Mouse (Mus musculus) thymus, postnatal 25 days (tissue): ENCODE data around the gene Psma6.
A peak's percentile ranks its signal among the peaks of the same experiment; 100 is the strongest.
"Not testable (repeated sequence)": the region's sequence is repeated elsewhere in the genome, so short reads cannot be mapped to it uniquely, and the experiment has no call there.

Experiments used
- DNase-seq: peaks from one replicate; pipeline ENCODE4 v3.0.0; 2022

Psma6 gene

DNA sequence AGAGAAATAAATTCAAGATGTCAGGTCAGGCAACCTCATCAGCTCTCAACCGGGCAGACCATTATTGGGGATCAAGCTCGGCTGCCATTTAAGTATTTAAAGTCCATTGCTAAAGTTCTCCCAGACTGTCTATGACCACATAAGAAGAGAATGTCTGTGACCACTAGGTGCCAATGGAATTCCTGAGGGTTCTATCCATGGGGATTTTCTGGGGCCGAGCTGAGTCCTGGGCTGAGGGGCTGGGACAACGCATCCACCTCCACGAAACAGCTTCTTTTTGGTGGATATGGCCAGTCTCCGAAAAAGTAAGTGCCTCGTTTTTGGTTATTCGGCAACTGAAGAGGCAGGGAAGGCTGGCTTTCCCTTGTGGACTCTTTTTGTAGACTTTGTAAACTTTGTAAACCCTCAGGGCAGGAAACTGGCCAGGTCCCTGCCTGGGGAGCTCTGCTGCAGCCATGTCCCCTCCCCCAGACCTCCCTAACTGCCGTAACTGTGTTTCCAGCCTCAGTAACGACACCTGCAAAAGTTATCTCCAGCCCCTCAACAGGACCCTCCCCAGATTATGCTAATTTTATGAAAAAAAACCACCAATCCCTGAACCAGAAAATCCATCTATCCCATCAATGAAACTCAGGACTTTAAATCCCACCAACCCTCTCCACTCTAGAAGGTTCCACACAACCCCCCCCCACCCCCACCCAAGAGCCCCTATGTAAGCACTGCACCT, at the start of gene Psma6:
Psma6 (plus strand) TSS at position 200 of the 727 bp plus-strand sequence.
- peak; percentile 45 for DNase-seq

DNA sequence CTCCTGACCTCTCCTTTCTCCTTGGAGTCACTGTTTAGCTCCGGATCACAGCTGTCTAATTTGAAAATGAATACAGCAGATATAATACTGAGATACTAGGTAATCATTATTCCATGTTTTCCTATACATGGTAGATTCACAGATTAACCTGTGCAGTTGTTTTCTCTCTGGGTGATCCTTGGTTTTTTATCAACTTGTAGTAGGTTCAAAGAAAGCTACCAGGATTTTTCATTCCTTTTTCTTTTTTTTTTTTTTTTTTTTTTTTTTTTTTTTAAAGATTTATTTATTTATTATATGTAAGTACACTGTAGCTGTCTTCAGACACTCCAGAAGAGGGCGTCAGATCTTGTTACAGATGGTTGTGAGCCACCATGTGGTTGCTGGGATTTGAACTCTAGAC, 45.5 kb upstream of the Psma6 start:
- not testable (repeated sequence) for DNase-seq

DNA sequence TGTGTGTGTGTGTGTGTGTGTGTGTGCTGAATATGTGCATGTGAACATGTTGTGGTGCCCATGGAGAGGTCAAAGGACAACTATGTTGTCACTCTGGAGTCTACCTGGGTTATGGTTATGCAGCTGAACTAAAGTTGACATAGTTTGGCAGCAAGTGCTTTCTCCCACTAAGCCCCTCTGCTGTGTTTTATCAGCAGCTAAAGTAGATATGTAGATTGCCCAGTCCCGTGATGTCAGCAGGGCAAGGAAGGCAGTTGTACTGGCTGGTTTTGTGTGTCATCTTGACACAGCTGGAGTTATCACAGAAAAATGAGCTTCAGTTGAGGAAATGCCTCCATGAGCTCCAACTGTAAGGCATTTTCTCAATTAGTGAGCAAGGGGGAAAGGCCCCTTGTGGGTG, 41.0 kb upstream of the Psma6 start:
- DNase-seq = not testable (repeated sequence)

DNA sequence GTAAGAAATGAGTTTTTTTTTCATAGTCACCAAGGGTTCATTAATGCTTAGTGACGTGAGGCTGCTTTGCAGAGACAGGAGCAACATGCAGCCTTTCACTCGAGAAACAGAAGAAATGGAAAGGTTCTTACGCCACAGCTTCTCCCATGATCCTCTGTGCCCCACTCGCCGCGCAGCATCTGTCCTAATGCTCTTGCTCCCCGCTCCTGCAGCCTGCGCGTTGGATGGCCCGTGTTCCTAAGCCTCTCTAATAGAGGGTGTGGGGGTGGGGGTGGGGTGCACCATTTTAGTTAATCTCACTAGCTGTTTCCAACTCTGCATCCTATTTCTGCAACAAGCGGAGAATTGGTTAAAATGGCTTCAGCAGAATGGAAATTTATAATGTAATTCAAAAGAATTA, 40.0 kb upstream of the Psma6 start:
- no peak for DNase-seq

DNA sequence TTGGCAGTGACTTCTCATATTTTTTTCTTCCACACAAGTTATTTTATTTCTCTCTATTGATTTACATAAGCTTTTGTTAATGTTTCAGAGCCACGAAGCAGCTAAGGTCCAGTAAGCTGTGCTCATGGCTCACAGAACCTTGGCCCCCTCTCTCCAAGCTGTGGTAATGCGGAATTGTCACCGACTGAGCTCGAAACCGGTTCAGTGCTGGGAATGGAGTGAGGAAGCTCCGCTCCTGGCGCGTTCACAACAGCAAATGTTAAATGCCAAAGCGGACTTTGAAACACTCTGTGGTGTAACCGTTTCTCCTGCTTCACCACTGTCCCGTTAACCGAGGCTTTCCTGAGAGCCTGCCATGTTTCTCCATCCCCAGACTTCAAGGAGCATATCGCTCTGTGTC, 39.4 kb upstream of the Psma6 start:
- no peak for DNase-seq

DNA sequence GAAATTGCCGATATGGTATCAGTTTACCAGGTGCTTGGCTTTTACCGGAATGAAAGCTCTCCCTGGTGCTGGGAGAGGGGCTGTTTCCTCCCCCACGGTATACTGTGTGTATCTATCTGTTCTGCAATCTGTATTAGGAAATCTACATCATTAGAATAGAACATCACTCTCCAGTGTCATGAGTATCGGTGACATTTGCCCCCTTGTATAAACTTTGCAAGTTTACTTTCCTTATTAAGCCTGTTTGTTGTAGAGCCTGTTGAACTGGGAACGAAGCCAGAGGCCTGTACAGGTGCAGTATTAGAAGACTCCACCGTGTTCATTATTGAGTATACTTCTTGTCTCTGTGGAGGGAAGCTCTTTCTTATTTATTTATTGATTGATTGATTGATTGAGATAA, 30.6 kb upstream of the Psma6 start:
- DNase-seq = no peak

DNA sequence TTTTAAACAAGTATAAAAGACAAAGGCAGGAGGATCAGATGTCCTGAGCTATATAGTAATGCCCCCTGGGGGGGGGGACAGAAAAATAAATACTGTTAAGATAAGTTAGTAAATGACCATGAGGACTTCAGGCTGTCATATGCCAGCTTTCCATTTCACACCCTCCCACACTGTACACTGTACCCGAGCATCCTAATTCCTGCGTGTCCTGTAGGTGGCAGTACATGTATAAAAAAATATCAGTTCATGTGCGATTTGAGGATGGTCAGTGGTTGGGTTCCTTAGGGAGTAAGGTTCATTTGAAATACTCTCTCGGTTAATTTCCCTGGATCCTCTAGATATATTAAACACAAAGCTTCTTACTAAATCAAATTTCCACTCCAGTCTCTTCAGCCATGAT, 29.1 kb upstream of the Psma6 start:
- DNase-seq = peak; percentile 62

DNA sequence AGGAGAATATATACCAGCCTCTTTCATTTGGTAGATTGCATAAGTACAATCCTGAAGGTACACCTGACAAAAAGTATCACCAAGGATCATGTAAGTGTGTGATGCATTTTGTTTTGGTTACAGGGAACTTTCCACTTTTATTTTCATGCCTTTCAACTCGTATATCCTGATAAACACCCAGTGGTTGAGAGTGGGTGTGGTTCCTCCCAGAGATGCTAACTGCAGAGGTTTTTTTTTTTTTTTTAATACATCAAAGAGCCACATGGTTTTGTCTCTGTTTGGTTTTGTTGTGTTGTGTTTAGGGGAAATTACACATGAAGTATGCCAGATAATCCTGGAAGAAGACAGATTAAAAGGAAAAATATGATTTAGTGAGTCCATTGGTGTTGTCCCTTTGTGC, 26.7 kb upstream of the Psma6 start:
- no peak for DNase-seq

DNA sequence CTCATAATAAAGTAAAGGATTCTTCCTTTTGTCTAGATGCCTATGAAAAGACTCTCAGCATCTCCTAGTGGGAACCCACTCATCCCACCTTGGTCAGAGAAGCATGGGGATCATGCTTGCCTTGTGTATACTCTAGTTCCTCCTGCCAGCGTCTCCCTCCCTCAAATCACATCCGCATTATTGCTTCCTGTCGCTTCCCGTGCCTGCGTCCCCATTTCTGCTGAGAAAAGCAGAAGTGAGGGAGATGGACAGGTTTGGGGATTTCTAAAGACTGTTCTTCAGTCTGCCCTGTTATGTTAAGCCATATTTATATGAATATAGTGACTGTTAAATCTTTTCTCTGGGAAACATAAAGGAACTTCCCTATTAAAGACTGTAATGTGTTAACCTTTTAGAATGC, 23.1 kb upstream of the Psma6 start:
- DNase-seq = no peak

DNA sequence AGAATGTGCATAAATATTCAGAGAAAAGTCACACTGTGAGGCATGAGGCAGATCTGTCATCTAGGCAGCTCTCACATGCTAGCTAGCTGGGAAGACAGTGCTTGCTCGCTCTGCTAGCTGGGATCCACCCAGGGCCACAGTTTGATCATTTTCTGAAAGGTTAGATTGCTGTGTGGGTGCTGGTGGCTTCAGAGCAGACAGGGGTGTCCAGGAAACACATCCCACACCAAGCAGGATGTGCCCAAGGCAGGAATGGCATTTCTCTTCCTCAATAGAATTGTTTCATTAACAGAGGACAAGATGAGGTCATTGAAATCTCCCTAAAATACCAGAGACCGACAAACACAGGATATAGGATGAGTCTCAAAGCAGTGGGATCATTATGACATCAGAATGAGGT, 18.9 kb upstream of the Psma6 start:
- no peak for DNase-seq

DNA sequence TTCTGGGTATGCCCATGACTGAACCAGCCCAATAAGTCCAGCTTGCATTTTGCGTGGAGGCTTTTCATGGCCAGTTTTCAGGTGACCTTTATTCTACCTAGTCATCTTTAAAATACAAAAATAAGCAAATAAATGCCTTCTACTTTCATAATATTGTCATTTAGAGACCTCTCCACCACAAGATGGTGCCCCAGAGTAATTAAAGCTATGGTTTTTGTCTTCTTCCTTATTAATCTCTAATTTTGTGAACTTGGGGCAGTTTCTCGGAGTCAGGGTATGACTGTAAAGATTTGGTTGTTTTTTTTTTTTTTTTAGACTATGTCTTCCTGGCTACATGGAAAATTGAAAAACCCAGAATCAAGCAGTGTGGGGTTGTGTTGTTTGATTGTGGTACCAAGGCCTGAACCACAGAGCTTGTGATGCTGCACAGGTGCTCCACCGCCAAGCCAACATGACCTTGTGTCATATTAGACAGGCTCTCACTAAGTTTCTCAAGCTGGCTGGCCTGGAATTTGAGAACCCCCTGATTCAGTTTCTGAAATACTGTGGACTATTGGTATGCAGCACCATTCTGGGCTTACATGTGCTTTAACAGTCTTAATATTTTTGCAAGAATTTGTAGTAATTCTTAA, 11.5 kb upstream of the Psma6 start:
- DNase-seq = peak; percentile 57

DNA sequence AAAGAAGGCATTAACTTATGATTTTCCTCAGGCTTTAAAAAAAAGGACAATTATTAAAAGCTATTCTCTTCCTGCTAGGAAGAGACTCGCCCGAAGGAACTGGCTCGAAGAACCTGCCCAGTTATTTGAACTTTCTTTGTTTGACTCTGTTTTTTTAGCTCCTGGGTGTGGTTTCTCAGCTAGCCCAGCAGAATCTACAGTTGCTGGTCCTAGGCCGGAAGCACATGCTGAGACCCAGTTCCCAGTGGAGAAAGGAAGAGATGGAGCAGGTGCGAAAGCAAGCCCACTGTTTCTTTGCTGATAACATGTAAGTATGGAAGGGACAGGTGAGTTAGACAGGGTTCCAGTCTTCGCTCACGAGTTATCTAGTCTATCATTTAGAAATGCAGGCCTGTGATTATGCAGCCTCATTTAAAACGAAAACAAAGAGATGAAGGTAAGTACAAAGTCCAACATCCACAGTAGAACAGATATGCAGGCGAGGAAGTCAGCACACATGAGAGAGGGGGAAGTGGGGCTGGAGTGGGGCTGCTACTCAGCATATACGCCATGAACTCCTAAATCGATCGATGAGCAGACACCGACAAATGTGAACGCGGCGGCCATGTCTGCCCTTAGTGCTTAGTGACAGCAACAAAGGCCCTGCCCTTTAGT, 6.9 kb upstream of the Psma6 start:
- DNase-seq = no peak

DNA sequence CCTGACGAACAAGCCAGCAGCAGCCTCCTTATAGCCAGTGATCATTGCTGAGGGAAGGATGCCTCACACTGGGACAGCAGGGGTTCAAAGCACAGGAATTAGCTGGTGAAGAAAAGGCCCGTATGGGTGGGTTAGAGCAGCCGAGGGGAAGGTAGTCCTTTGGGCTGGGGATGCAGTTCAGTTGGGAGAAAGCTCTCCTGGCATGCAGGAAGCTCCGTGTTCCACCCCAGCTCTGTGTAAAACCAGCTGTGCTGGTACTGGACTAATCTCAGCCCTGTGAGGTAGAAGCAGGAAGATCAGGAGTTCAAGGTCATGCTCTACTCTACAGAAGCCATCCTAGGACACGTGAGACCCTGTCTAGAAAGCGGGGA, 6.4 kb upstream of the Psma6 start:
- no peak for DNase-seq

DNA sequence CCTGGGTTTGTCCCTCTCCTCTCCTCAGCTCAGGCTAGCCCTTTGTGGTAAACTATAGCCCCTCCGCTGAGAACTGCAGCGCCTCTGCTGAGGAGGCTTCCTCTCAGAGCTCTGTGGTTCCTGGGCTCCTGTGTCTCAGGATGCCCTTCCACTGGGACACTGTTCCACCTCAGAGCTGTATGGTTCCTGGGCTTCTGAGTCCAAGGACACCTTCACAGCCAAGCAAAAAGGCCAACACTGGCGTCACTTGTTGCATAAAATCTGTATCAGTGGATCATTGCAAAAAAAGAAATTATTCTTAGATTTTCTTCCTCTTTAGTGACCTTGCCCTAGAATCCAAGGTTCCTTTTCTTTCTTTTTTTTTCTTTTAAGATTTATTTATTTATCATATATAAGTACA, 804 bp downstream of the Psma6 start:
- DNase-seq = no peak

DNA sequence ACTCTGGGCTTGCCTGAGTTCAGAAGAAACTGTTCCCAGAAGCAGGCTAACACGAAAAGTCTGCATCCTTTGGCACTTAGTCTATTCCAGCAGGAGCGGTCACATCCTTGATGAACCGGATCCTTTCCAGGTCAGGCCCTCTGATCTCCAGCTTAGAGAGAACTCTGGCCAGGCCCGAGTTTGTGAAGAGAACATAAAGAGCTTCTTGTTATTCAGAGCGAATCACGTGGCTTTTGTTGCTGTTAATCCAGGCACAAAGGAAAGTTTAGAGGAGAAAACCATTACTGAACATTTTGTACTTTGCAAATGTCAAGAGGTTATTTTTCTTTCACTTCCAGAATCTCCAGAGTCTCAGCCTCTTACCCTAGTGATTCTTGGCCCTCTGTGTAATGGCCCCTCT, 1.9 kb downstream of the Psma6 start:
- DNase-seq = peak; percentile 52

DNA sequence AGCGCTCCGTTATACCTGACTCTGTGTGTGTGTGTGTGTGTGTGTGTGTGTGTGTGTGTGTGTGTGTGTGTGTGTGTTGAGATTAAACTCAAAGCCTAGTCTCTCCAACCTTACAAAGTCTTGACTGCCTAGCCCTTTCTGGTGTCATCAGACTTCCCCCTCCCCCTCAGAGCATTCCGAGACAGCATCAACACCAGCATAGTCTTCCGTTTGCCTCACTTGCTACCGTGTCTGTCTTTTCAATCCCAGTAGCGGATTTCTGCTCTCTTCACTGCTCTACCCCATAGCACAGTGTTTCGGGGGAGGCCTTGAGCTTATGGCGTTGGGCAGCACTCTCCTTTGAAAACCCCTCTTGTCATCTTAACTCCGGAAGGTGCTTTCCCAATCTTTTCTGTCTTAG, 2.4 kb downstream of the Psma6 start:
- peak; percentile 45 for DNase-seq

DNA sequence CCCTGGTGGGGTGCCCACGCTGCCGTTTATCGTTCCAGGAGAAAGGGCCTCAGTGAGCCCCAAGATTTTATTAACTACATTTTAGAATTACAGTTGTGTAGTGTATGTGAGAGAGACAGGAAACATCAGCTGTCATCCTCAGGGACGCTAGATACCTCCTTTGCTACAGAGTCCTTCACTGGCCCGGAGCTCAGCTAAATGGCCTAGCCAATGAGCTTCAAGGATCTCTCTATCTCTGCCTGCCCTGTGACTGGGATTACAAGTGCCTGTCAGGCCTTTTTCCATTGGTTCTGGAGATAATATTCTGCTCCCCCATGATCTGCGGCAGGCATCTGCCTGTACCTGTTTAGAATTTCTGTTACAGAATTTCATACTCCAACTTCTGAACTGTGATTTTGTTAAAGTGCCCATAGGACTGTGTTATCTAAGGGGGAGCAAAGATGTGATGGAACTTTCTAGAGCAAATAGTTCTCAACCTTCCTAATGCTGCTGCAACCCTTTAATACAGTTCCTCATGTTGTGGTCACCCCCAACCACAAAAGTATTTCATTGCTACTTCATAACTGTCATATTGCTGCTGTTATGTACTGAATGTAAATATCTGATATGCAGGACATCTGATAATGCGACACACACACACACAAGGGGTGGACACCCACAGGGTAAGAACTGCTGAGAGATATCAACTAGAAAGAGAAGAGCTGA, 3.2 kb downstream of the Psma6 start:
- peak; percentile 56 for DNase-seq

DNA sequence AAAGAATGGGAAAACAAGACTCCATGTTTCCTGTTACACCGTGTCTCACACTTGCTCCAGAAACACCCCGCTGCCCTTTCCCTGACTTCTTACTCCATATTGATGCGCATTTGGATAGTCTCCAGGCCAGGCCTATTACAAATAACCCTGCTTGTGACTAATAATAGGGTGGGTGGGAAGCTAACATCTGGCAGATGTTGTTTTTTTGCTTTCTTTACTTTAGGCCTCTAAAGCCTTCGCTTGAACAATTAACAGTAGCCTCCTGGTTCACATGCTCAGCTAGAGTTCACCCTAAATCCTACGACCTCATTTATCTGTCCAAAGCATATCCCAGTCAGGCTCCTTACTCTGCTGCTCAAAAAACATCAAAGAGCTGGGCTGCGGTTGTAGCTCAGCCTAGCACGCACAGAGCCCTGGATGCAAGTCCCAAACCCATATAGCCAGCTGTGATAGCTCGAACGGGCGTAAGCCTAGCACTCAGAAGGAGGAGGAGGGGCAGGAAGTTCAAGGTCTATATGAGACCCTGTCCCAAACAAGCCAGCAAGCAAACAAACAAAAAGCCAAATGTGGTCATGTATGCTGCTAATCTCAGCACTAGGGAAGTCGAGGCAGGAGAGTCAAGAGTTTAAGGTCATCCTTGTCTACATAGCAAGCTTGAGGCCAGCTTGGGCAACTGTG, 3.9 kb downstream of the Psma6 start:
- peak; percentile 76 for DNase-seq

DNA sequence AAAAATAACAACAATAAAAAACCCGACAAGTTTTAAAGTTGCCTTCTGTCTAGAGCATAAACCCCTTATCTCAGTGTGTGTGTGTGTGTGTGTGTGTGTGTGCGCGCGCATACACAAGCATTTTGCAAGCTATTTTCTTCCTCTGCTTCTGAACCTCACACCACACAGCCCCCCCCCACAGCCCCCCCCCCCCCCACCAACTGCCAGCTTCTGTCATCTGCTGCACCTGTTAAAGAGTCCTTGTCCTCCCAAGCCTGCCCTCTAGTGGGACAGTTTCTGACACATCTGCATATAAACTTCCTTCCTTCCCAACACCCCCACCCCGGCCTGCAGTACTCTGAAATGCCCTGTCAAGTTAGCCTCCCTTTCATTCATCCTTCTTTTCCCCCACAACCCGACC, 4.5 kb downstream of the Psma6 start:
- peak; percentile 94 for DNase-seq

DNA sequence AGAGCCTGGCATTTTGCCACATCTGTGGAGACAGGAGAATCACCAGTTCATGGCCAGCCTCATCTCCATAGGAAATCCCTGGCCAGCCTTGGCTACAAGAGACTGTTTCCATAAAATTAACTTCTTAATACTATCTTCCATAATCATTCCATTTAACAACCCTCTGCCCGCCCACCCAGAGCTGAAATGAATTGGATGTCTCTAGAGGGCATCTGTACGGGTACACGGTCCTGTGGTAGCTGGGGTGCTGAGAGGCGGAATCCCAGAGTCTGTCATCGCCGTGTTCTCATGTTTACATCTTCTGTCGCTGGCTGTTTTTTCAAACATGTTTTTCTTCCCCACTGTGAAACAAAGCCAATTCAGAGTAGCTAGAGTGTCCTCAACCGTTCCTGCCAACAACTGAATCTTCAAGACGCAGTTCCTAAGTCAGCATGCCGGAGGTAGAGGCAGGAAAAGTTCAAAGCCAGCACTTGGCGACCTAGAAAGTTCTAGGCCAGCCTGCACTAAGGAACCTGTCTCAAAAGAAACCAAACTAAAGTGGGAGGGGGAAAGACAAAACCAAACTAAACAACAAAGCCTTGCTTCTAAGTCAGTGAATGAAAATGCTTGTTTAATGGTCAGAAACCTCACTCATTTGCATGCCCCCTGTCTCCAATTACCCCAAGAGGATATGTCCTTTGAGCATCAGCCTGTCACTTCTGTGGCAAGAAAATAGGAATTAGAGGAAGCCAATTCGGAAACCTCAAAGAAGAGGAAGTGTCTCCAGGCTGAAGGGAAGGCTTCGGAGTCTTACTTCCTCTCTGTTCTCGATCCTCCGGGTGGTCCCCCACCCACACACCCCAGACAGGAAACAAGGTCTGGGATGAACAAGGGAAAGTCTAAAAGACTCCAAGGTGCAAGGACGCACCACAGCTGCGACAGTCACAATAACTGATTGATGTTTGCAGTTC, 5.4 kb downstream of the Psma6 start:
- DNase-seq = peak; percentile 71

DNA sequence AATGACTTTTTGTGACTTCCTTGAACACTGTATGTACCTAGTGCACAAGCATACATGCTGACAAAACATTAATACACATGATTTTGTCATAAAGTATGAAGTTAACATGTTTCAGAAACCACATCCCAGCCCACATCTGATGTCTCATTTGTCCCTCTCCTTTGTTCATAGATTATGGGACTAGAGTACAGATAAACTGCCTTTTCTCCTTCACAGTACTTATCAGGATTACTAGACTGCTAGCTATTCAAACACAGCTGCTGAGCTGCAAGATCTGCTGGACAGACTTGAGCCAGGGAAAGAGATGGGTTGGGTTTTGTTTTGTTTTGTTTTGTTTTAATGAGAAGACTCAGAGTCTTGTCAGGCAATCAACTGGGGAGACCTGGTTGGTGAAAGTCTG, 8.1 kb downstream of the Psma6 start:
- no peak for DNase-seq
